Mouse (Mus musculus) C2C12 (cell line): ENCODE measurements around the gene Trp53i11. TPM values are rescaled to one million over a fixed set of nuclear protein-coding genes. Genes with fewer than 3 reads are reported as not detected.

ENCODE experiments used
- H3K27me3 ChIP-seq: one replicate; pipeline ENCODE4 v1.6.1; 2011; ENCODE audit not compliant: control insufficient read depth, insufficient read depth, insufficient read length
- H3K36me3 ChIP-seq: one replicate; pipeline ENCODE4 v1.6.1; 2011; ENCODE audit not compliant: control insufficient read depth, insufficient read depth
- H3K4me3 ChIP-seq: one replicate; pipeline ENCODE4 v1.5.1; 2011; ENCODE audit warnings: mild to moderate bottlenecking, control low read depth; ENCODE audit not compliant: poor library complexity, insufficient read depth, severe bottlenecking
- H3K79me2 ChIP-seq: one replicate; pipeline ENCODE4 v1.6.1; 2011; ENCODE audit not compliant: control insufficient read depth, insufficient read depth
- H3K79me3 ChIP-seq: one replicate; pipeline ENCODE4 v1.6.1; 2011; ENCODE audit warnings: low read depth, control low read depth
- H3ac ChIP-seq: one replicate; pipeline ENCODE3; 2011; ENCODE audit warnings: low read depth; ENCODE audit not compliant: control insufficient read depth, insufficient read length
- CEBPB ChIP-seq: IDR thresholded peaks from one replicate; pipeline ENCODE4 v1.6.1; 2011; ENCODE audit warnings: low read depth, mild to moderate bottlenecking, control low read depth, moderate library complexity
- CTCF ChIP-seq: IDR thresholded peaks from one replicate; pipeline ENCODE4 v1.5.1; 2011; ENCODE audit not compliant: control insufficient read depth, insufficient read depth, insufficient read length
- FOSL1 ChIP-seq: IDR thresholded peaks from one replicate; pipeline ENCODE4 v1.8.0; 2011; ENCODE audit warnings: mild to moderate bottlenecking, low read length; ENCODE audit not compliant: poor library complexity, insufficient read depth, severe bottlenecking
- MAX ChIP-seq: IDR thresholded peaks from one replicate; pipeline ENCODE4 v1.6.1; 2011; ENCODE audit warnings: mild to moderate bottlenecking, control low read depth
- MYOD1 ChIP-seq: IDR thresholded peaks from one replicate; pipeline ENCODE4 v1.6.1; 2011; ENCODE audit warnings: low read depth; ENCODE audit not compliant: control insufficient read depth, insufficient read length
- MYOG ChIP-seq: IDR thresholded peaks from one replicate; pipeline ENCODE4 v1.6.1; 2011; ENCODE audit not compliant: control insufficient read depth, insufficient read length; ENCODE audit errors: extremely low read depth
- USF1 ChIP-seq: IDR thresholded peaks from one replicate; pipeline ENCODE4 v1.6.1; 2011; ENCODE audit warnings: low read depth, mild to moderate bottlenecking, control low read depth, moderate library complexity
- polyA plus RNA-seq: library from polyadenylated mRNA; unstranded; fragments of >200 nt; fragmentation: generic; extraction: Trizol; gene quantifications from one replicate; pipeline ENCODE4 v1.2.1, GENCODE M21; 2012; ENCODE audit warnings: missing spikeins

The Trp53i11 gene
- polyA plus RNA-seq, 1 experiment = 3.3 TPM

GRCm38 (mm10) chr2:93188761-93189458, 1.6 kb downstream of the Trp53i11 start:
- TF ChIP-seq MAX = no peak
- no peak for TF ChIP-seq USF1
- TF ChIP-seq CTCF = no peak
- no peak for TF ChIP-seq FOSL1
- TF ChIP-seq MYOD1 = no peak
- no peak for TF ChIP-seq CEBPB
- no peak for TF ChIP-seq MYOG
- Histone ChIP-seq H3K27me3 (peaks cover 14% of the 10 kb centered on the region), H3K79me2 (no peaks in the 10 kb centered on the region), H3K4me3 (no peak overlapping the region), H3K36me3 (no peaks in the 10 kb centered on the region), H3K79me3 (no peaks in the 10 kb centered on the region), H3ac (peak overlapping the region; percentile 26)

GRCm38 (mm10) chr2:93190771-93191487, 3.6 kb downstream of the Trp53i11 start:
- H3ac ChIP-seq = no peak overlapping the region
- no peaks in the 10 kb centered on the region for H3K36me3 ChIP-seq
- TF ChIP-seq CEBPB = no peak
- TF ChIP-seq MYOD1 = no peak
- TF ChIP-seq USF1 = no peak
- TF ChIP-seq CTCF = no peak
- TF ChIP-seq MAX = no peak
- no peak for TF ChIP-seq MYOG
- no peak for TF ChIP-seq FOSL1
- no peaks in the 10 kb centered on the region for H3K79me2 ChIP-seq
- H3K4me3 ChIP-seq = no peak overlapping the region
- H3K27me3 ChIP-seq = peaks cover 27% of the 10 kb centered on the region
- no peaks in the 10 kb centered on the region for H3K79me3 ChIP-seq

- H3ac ChIP-seq = no peak overlapping the region
- H3K79me3 ChIP-seq = no peaks in the 10 kb centered on the region
- H3K27me3 ChIP-seq = peaks cover 30% of the 10 kb centered on the region
- no peaks in the 10 kb centered on the region for H3K79me2 ChIP-seq
- no peaks in the 10 kb centered on the region for H3K36me3 ChIP-seq
- TF ChIP-seq CEBPB (no peak), MYOD1 (no peak), USF1 (no peak), FOSL1 (no peak), MAX (no peak), CTCF (no peak), MYOG (no peak)
- H3K4me3 ChIP-seq = no peak overlapping the region
These were observed 4.3 kb downstream of the Trp53i11 start for GRCm38 (mm10) chr2:93191488-93192181.

- Histone ChIP-seq H3K4me3 (no peak overlapping the region), H3K79me3 (no peaks in the 10 kb centered on the region), H3K79me2 (no peaks in the 10 kb centered on the region), H3K27me3 (peaks cover 30% of the 10 kb centered on the region), H3ac (no peak overlapping the region), H3K36me3 (no peaks in the 10 kb centered on the region)
- TF ChIP-seq FOSL1 (no peak), CTCF (no peak), CEBPB (no peak), USF1 (no peak), MYOD1 (no peak), MYOG (no peak)
These were observed 4.8 kb downstream of the Trp53i11 start for GRCm38 (mm10) chr2:93192182-93192560.

- Histone ChIP-seq H3K36me3 (no peaks in the 10 kb centered on the region), H3K27me3 (peaks cover 30% of the 10 kb centered on the region), H3K79me3 (no peaks in the 10 kb centered on the region), H3K79me2 (no peaks in the 10 kb centered on the region), H3ac (no peak overlapping the region), H3K4me3 (no peak overlapping the region)
- TF ChIP-seq MYOD1 = peak; percentile 86
- no peak for TF ChIP-seq FOSL1
These were observed 5.3 kb downstream of the Trp53i11 start for GRCm38 (mm10) chr2:93192671-93193080.
